Mouse (Mus musculus) brain, embryonic 14.5 days (tissue): ENCODE data around the gene Igsf9. TPM values are rescaled to one million over a fixed set of nuclear protein-coding genes. Genes with fewer than 3 reads are reported as not detected.

Experiments used
- DNase-seq: peaks from one replicate; pipeline ENCODE4 v3.0.0-alpha.2; 2011; ENCODE audit warnings: low read depth
- CTCF ChIP-seq: fragments of 200-500 bp; IDR thresholded peaks from 2 replicates; pipeline ENCODE4 v1.5.1; 2012; ENCODE audit warnings: inconsistent platforms, mild to moderate bottlenecking, moderate library complexity, borderline replicate concordance; ENCODE audit not compliant: insufficient read depth, insufficient read length; ENCODE audit errors: extremely low read depth
- POLR2A ChIP-seq: fragments of 200-500 bp; IDR thresholded peaks from 2 replicates; pipeline ENCODE4 v1.6.1; 2012; ENCODE audit warnings: mild to moderate bottlenecking, inconsistent platforms, borderline replicate concordance; ENCODE audit not compliant: poor library complexity, insufficient read depth, insufficient read length, severe bottlenecking; ENCODE audit errors: extremely low read depth
- polyA plus RNA-seq: library from polyadenylated mRNA; depleted of rRNA; stranded (reverse); fragments of >200 nt; gene quantifications from 2 replicates; pipeline ENCODE4 v1.2.3, GENCODE M21; 2012; rRNA removed

Gene Igsf9
- 129 and 161 TPM in 2 replicates for polyA plus RNA-seq

GRCm38 (mm10) chr1:172481540-172482280 lies at the start of gene Igsf9:
Igsf9 (plus strand) TSS chr1:172481788.
- TF ChIP-seq CTCF (peak; percentile 64), POLR2A (peak; percentile 42; the same call in 1 of the 2 replicates)
- peak; percentile 99 for DNase-seq

GRCm38 (mm10) chr1:172431836-172432586 lies 49.6 kb upstream of the Igsf9 start:
- DNase-seq: no peak
- no peak for TF ChIP-seq CTCF
- TF ChIP-seq POLR2A: no peak

DNA sequence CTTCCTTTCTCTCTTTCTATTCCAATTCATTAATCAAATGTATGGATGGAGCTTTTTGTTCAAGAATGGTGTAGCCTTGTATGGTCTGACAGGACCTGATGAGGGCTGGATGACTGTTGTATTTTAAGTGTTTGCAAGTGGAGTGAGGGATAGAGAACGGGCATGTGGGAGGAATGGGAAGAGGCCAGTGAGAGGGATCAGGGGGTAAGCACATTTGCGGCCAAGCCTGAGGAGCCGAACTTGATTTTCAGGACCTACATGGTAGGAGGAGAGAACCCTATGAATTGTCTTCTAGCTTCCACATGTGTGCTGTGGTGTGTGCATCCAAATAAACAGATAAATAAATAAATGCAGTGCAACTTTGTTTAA lies 49.0 kb upstream of the Igsf9 start:
- no peak for DNase-seq

DNA sequence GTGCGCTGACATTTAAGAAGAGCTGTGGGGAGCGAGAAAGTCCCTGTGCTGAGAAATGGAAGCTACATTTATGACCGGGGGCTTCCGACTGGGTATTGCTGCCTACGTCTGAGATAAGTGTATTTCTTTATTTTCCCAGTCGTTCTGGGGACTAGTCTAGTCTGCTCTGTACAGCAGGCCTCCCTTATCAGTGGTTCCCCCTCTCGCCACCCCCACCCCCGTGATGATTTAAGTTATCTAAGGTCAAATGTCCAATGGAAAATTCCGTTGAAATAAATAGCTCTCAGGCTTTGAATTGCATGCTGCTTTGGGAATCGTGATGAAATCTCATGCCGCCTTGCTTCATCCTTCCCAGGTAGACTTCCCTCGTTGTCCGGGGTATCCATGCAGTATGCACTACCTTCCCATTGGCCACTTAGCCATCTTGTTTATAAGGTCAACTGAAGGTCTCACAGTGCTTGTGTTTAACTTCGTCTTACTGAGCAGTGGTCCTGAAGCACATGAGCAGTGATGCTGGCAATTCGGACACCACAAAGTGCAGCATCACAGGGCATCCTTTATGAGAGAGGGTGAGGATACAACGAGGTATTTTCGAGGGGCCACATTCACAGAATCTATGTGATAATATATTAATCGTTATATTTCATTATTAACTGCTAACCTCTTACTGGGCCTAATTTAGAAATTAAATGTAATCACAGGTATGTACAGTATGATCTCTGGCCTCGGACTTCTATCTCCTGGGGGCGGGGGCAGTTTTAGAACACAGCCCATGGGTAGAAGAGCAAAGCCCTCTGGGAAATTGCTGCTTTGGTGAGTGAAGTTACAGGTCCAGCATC lies 48.4 kb upstream of the Igsf9 start:
- no peak for DNase-seq
- TF ChIP-seq CTCF (no peak), POLR2A (no peak)

More for the DNA sequence above, 49.0 kb upstream of the Igsf9 start:
- TF ChIP-seq CTCF: no peak

DNA sequence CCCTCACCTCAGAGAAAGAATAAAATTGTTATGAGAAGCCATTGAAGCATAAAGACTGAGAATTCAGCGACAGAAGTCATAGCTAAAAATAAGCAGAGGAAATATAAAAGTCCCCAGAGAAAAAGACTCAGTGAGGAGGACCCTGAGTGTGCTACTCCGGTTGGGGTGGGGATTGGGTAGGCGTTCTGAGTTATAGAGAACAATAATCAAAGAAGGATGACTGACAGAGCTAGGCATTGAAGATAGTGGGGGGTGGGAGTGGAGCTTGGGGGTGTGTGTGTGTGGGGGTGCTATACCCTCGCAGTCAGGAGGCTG lies 47.8 kb upstream of the Igsf9 start:
- DNase-seq: no peak
- no peak for TF ChIP-seq CTCF
- TF ChIP-seq POLR2A: no peak

DNA sequence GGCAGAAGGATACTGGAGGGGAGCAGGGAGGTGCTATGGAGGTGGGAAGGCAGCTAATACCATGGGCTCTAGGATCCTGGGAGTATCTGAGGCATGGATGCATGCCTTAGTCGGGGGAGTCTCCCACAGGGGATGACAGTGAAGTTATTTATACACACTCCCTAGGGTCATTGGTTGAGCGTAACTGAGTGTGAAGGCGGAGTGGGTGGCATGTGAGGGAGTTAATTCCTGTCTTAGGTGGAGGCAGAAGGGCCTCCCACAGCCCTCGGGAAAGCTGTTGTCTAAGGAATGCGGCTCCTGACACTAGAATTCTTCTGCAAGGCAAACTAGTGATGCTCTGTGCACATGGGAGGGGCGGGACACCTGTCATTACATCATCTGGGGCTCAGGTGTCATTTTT lies 44.8 kb upstream of the Igsf9 start:
- TF ChIP-seq POLR2A (no peak), CTCF (no peak)
- no peak for DNase-seq

DNA sequence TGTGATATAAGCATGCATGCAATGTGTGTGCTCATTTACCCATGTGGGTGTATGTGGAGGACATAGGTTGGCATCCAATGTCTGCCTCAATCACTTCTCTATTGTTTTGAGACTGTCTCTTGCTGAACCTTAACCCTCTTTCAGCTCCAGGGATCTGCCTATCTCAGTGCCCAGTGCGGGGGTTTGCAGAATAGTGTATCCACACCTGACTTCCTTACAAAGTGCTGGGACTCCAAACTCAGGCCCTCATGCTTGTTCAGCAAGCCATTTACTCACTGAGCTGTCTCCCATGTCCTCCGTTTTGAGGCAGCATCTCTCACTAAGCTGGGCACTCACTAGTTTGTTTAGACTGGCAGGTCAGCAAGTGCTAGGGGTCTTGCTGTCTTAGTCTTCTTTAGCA lies 43.0 kb upstream of the Igsf9 start:
- no peak for TF ChIP-seq POLR2A
- no peak for TF ChIP-seq CTCF
- DNase-seq: no peak

GRCm38 (mm10) chr1:172440521-172440920 lies 41.1 kb upstream of the Igsf9 start:
- no peak for DNase-seq
- TF ChIP-seq POLR2A (no peak), CTCF (no peak)

- no peak for DNase-seq
- TF ChIP-seq POLR2A (no peak), CTCF (no peak)
Observed at GRCm38 (mm10) chr1:172441935-172442445, 39.6 kb upstream of the Igsf9 start.

DNA sequence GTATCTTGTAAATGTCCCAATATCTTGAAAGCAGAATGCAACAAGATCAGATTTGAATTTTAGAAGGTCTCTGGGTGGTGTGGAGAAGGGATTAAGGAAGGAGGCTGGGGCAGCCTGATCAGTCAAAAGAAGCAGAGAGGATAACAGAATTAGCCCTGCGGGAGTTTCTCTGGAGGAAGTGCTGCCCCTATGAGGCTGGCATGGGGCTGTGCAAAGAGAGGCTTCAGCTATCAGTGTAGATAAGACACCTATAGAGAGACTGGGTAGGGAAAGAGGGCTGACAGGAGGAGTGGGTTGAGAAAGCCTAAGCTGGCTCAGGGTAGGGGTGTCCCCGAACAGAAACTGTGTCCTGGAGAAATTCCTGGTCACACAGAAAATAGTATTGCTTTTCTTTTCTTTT lies 31.4 kb upstream of the Igsf9 start:
- peak; percentile 3 for DNase-seq
- TF ChIP-seq CTCF (no peak), POLR2A (no peak)

DNA sequence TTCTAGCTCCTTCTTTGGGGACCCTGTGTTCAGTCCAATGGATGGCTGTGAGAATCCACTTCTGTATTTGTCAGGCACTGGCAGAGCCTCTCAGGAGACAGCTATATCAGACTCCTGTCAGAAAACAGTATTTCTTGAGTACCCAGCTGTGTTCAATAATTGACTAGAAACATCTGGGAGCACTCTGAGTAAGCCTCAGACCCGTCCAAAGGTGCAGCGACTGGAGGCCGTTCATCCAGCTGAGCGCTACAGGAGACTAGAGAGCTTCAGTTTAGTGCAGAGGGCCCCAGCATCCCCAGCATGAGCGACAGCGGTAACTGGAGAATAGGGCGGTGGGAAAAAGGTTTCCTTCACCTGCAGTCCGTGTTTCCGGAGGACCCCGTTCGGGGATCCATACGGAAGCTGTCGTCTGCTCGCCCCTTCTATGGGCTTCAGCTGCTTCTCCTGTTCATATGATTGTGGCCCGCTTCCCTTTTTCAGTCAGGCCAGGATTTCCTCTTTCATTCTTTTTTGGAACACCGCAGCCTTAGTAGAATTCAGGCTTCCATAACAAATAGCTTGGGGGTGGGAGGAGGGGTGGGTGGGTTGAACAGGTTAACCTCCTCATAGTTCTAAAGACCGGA lies 30.6 kb upstream of the Igsf9 start:
- DNase-seq: no peak
- TF ChIP-seq CTCF (no peak), POLR2A (no peak)
